Mouse (Mus musculus) heart, postnatal 0 days (tissue): ENCODE measurements around the gene Bmp8b. TPM values are rescaled to one million over a fixed set of nuclear protein-coding genes. Genes with fewer than 3 reads are reported as not detected.
A peak's percentile ranks its signal among the peaks of the same experiment; 100 is the strongest.

Experiments
- ATAC-seq: fragments of 200-750 bp; cut with Nextera tagmentation; 2 replicates; pipeline ENCODE4 v1.8.0; 2017; ENCODE audit warnings: low read depth, moderate number of reproducible peaks, moderate library complexity; ENCODE audit not compliant: insufficient read depth
- DNase-seq: peaks from one replicate; pipeline ENCODE4 v3.0.0-alpha.2; 2016; ENCODE audit warnings: low spot score
- H3K27ac ChIP-seq: fragments of 300-500 bp; sonication (generic); 2 replicates; pipeline ENCODE4 v1.5.1; 2014; ENCODE audit warnings: low read depth, mild to moderate bottlenecking
- H3K27me3 ChIP-seq: fragments of 300-500 bp; sonication (generic); 2 replicates; pipeline ENCODE4 v1.6.1; 2014; ENCODE audit warnings: low read length, mixed read lengths; ENCODE audit not compliant: control insufficient read depth, insufficient read depth
- H3K36me3 ChIP-seq: fragments of 300-500 bp; sonication (generic); replicated peaks from 2 replicates; pipeline ENCODE4 v1.6.1; 2014; ENCODE audit warnings: low read length, mixed read lengths; ENCODE audit not compliant: control insufficient read depth, insufficient read depth
- H3K4me1 ChIP-seq: fragments of 300-500 bp; sonication (generic); 2 replicates; pipeline ENCODE4 v1.6.1; 2014; ENCODE audit warnings: antibody characterized with exemption; ENCODE audit not compliant: control insufficient read depth, insufficient read depth
- H3K4me2 ChIP-seq: fragments of 300-500 bp; sonication (generic); 2 replicates; pipeline ENCODE4 v1.6.1; 2014; ENCODE audit warnings: low read depth, mild to moderate bottlenecking, low read length, moderate library complexity
- H3K4me3 ChIP-seq: fragments of 300-500 bp; sonication (generic); 2 replicates; pipeline ENCODE4 v1.5.1; 2014; ENCODE audit warnings: low read depth, low read length
- H3K9ac ChIP-seq: fragments of 300-500 bp; sonication (generic); replicated peaks from 2 replicates; pipeline ENCODE4 v1.6.1; 2014; ENCODE audit warnings: low read depth, low read length, mixed read lengths
- H3K9me3 ChIP-seq: fragments of 300-500 bp; sonication (generic); replicated peaks from 2 replicates; pipeline ENCODE4 v1.6.1; 2016; ENCODE audit warnings: low read length; ENCODE audit not compliant: control insufficient read depth
- CTCF ChIP-seq: IDR thresholded peaks from 2 replicates; pipeline ENCODE4 v1.5.1; 2016; ENCODE audit warnings: antibody characterized with exemption, control low read depth, low read depth
- EP300 ChIP-seq: IDR thresholded peaks from 2 replicates; pipeline ENCODE4 v1.6.1; 2016; ENCODE audit warnings: antibody characterized with exemption, low read depth
- WGBS: fragments of 180-500 bp; shearing (Covaris S2); extraction: QIAGEN DNeasy Blood & Tissue Kit; methylation state at CpG from one replicate; pipeline ENCODE4 v1.1.7; 2014; 5-methylcytosine and 5-hydroxymethylcytosine counted together
- polyA plus RNA-seq: library from polyadenylated mRNA; unstranded; fragments of >200 nt; fragmentation: Nextera tagmentation; extraction: Ambion mirVana; gene quantifications from 2 replicates; pipeline ENCODE4 v1.2.1, GENCODE M21; 2015
- total RNA-seq: library from RNA; depleted of rRNA; stranded (reverse); fragments of >200 nt; gene quantifications from 2 replicates; pipeline ENCODE4 v1.2.3, GENCODE M21; 2014; ENCODE audit warnings: low replicate concordance

Gene Bmp8b
- total and polyA plus RNA-seq, 2 experiments from 2014 or later, result 0.10 TPM; not detected in 1

DNA sequence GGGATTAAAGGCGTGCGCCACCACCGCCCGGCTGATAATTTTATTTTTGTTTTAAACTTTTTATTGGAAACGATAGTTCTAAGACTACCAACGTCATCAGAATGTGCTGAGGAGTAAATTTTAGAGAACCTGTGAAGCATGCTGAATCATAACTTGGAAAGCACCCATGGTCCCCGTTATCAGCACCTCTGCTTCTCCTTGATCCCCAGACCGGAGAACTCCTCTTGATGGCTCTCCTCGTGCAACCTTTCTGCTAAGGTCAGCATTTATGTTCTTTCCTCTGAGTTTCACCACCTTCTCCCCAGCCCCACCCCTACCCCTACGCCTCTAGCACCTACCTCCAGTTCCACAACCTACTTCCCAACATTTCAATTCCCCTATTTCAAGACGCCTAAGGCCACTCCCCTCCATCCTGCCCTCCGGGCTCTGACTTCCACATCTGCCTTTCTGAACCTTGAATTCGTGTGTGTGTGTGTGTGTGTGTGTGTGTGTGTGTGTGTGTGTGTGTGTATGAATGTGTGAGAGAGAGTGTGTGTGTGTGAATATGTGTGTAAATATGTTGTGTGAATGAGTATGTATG, 21.6 kb upstream of the Bmp8b start:
- ATAC-seq (no peak), DNase-seq (no peak)
- WGBS, result 56% methylated on average over 13 of the region's 13 CpGs
- H3K4me2 ChIP-seq, result no peak overlapping the region
- no peak overlapping the region for H3K4me3 ChIP-seq
- no peaks in the 10 kb centered on the region for H3K36me3 ChIP-seq
- no peak overlapping the region for H3K9ac ChIP-seq
- no peak overlapping the region for H3K27ac ChIP-seq
- H3K27me3 ChIP-seq, result peaks cover 17% of the 10 kb centered on the region
- no peaks in the 10 kb centered on the region for H3K9me3 ChIP-seq
- no peaks in the 10 kb centered on the region for H3K4me1 ChIP-seq
- TF ChIP-seq CTCF (no peak), EP300 (no peak)

DNA sequence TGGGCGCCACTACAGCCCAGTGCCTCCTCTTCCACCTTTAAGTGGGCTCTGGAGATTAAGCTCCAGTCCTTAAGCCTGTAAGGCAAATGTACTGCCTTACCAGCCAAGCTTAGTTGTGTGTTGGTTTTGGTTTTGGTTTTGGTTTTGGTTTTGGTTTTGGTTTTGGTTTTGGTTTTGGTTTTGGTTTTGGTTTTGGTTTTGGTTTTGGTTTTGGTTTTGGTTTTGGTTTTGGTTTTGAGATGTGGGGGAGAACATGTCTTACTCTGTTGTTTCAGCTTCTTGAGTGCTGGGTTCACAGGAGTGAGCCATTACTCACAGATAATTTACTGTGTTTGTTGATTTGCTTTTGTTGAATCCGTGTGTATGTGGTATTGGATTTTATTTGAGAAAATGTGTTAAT, 19.7 kb upstream of the Bmp8b start:
- WGBS, result 70% methylated on average over 2 of the region's 2 CpGs
- Histone ChIP-seq H3K27ac (no peak overlapping the region), H3K27me3 (peaks cover 17% of the 10 kb centered on the region), H3K36me3 (no peaks in the 10 kb centered on the region), H3K9me3 (no peaks in the 10 kb centered on the region), H3K4me1 (no peaks in the 10 kb centered on the region), H3K4me3 (no peak overlapping the region), H3K4me2 (no peak overlapping the region), H3K9ac (no peak overlapping the region)
- DNase-seq, result no peak
- no peak for ATAC-seq
- TF ChIP-seq EP300 (no peak), CTCF (no peak)

DNA sequence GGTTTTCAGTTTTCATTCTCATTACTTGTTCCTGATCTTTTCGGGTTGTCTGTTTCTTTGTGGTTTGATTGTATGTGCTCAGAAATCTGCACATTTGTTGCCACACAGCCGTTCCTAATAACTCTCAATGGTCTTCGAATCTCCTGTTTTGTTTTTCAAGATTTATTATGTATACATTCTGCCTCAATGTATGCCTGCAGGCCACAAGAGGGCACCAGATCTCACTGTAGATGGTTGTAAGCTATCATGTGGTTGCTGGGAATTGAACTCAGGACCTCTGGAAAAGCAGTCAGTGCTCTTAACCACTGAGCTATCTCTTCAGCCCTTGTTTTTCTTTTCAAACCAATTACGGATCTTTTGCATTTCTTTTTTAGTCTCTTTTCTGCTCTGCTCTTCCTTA, 18.6 kb upstream of the Bmp8b start:
- ATAC-seq (no peak), DNase-seq (no peak)
- TF ChIP-seq EP300, result no peak
- no peak for TF ChIP-seq CTCF
- H3K36me3 ChIP-seq, result no peaks in the 10 kb centered on the region
- H3K4me1 ChIP-seq, result no peaks in the 10 kb centered on the region
- H3K4me2 ChIP-seq, result no peak overlapping the region
- H3K9ac ChIP-seq, result no peak overlapping the region
- no peaks in the 10 kb centered on the region for H3K9me3 ChIP-seq
- no peak overlapping the region for H3K4me3 ChIP-seq
- 85% methylated on average over 4 of the region's 4 CpGs for WGBS
- H3K27ac ChIP-seq, result no peak overlapping the region
- H3K27me3 ChIP-seq, result peaks cover 13% of the 10 kb centered on the region

DNA sequence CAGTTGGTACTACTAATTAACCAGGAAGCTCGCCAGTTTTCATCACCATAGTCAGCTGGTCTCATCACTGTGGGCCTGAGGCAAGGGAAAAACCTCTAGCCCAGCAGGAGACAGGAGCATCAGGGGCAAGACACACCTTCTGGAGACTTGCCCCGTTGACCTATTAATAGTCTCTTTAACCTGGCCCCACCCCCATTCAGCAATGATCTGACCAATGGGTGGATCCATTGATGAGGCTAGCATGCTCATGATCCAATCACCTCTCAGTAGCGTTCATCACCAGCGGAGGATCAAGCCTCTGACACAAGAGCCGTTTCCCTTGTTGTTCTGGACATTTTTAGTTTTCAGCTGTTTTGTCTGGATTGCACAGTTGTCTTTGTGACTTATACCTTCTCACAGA, 12.3 kb upstream of the Bmp8b start:
- 62% methylated on average over 5 of the region's 5 CpGs for WGBS
- H3K4me3 ChIP-seq, result no peak overlapping the region
- H3K27me3 ChIP-seq, result 0 out of 2 replicates have a peak, but pooled peaks cover 9% of the 10 kb centered on the region
- H3K4me1 ChIP-seq, result no peaks in the 10 kb centered on the region
- DNase-seq, result no peak
- TF ChIP-seq EP300 (no peak), CTCF (no peak)
- H3K9me3 ChIP-seq, result no peaks in the 10 kb centered on the region
- no peak overlapping the region for H3K4me2 ChIP-seq
- H3K27ac ChIP-seq, result no peak overlapping the region
- H3K9ac ChIP-seq, result no peak overlapping the region
- no peak for ATAC-seq
- no peaks in the 10 kb centered on the region for H3K36me3 ChIP-seq

DNA sequence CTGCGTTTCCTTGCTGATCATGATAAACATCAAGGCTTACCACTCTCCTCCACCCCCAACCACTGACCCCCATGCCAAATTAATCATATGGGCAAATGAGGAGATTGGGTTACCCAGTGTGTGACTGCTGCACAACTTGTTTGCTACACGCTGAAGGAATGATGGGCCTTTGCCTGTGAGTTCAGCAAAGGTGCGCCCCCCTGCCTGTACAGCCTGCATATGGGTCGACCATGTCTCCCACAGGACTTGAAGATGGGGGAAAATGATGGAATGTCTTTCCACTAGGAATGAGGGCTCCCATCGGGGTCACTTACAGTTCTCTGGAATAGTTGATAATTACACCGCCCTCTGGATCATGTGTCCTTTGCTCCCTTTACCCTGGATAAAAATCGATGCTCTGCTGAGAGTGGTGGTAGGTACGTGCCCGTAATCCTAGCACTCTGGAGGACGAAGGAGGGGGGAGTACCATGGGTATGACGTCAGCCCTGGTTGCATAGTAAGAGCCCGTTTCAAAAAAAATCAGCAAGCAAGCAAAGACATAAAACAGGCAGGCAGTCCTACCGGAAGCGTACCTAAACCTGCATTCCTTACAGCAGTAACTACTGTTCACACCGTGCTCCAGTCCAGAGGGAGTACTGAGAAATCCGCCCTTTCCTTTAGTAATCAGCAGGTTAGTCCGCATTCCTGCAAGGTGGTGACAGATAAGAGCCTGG, 11.7 kb upstream of the Bmp8b start:
- no peak overlapping the region for H3K27ac ChIP-seq
- H3K4me1 ChIP-seq, result no peaks in the 10 kb centered on the region
- peak overlapping the region; percentile 12; the same call in 1 of the 2 replicates for H3K4me2 ChIP-seq
- H3K9ac ChIP-seq, result no peak overlapping the region
- no peak for DNase-seq
- 0 out of 2 replicates have a peak, but pooled peaks cover 9% of the 10 kb centered on the region for H3K27me3 ChIP-seq
- peak; percentile 30 for ATAC-seq
- no peaks in the 10 kb centered on the region for H3K36me3 ChIP-seq
- no peak overlapping the region for H3K4me3 ChIP-seq
- TF ChIP-seq CTCF (no peak), EP300 (no peak)
- WGBS, result 36% methylated on average over 17 of the region's 17 CpGs
- H3K9me3 ChIP-seq, result no peaks in the 10 kb centered on the region
